Comparison of ENCODE assay signal across 23 mouse cellular contexts in genomic region chr9:99854486-99854885, GRCm38 (mm10). TPM values are rescaled to one million over a fixed set of nuclear protein-coding genes. Genes with fewer than 3 reads are reported as not detected.
"Had no signal": no experiment of that assay in that cellular context is flagged by ENCODE, and none has a peak within 500 bp of the region (broad histone marks: within the 10 kb centered on the region; RNA-seq: fewer than 3 reads in every experiment).

No protein-coding gene starts in this region.

- DNase-seq: retina, postnatal 1 day; right cerebral cortex, adult 18-20 months; right cerebral cortex, postnatal 14 days; right cerebral cortex, postnatal 25 days; right cerebral cortex, postnatal 4 days; spleen, adult 18-20 months; thymus, adult 18-20 months; thymus, adult 2 months; thymus, postnatal 14 days; thymus, postnatal 25 days; thymus, postnatal 36 days; thymus, postnatal 4 days had no signal

- H3K4me2 ChIP-seq: neural tube, embryonic 13.5 days; neural tube, embryonic 15.5 days; stomach, embryonic 15.5 days had no signal

- H3K27ac ChIP-seq: neural tube, embryonic 13.5 days; neural tube, embryonic 15.5 days; stomach, embryonic 15.5 days; stomach, postnatal 0 days had no signal

- H3K9me3 ChIP-seq: neural tube, embryonic 13.5 days; neural tube, embryonic 15.5 days; stomach, embryonic 15.5 days had no signal

- H3K36me3 ChIP-seq: neural tube, embryonic 13.5 days; neural tube, embryonic 15.5 days; stomach, embryonic 15.5 days had no signal

- H3K9ac ChIP-seq: neural tube, embryonic 13.5 days; neural tube, embryonic 15.5 days; stomach, embryonic 15.5 days had no signal

- H3K4me3 ChIP-seq: neural tube, embryonic 13.5 days; neural tube, embryonic 15.5 days; stomach, embryonic 15.5 days had no signal

- H3K4me1 ChIP-seq: neural tube, embryonic 13.5 days; neural tube, embryonic 15.5 days; stomach, embryonic 15.5 days had no signal

- H3K27me3 ChIP-seq: stomach, embryonic 15.5 days had no signal

RNA-seq across cellular contexts. Expression of gene Sox14, which starts 21.5 kb away (rescaled TPM):
- total RNA-seq: neutrophil, adult 5-6 weeks had no signal
- polyA plus RNA-seq: small intestine, adult 2 months; spleen, adult 2 months; stomach, embryonic 14.5 days; stomach, embryonic 16.5 days; stomach, postnatal 0 days; thymus, postnatal 0 days; urinary bladder, adult 2 months had no signal
